Mouse (Mus musculus): ENCODE results near the gene Rb1. TPM values are rescaled to one million over a fixed set of nuclear protein-coding genes. Genes with fewer than 3 reads are reported as not detected.

The Rb1 gene
- total RNA-seq (2021): 10 to 100 TPM; 45.8 to 49.0 TPM

DNA sequence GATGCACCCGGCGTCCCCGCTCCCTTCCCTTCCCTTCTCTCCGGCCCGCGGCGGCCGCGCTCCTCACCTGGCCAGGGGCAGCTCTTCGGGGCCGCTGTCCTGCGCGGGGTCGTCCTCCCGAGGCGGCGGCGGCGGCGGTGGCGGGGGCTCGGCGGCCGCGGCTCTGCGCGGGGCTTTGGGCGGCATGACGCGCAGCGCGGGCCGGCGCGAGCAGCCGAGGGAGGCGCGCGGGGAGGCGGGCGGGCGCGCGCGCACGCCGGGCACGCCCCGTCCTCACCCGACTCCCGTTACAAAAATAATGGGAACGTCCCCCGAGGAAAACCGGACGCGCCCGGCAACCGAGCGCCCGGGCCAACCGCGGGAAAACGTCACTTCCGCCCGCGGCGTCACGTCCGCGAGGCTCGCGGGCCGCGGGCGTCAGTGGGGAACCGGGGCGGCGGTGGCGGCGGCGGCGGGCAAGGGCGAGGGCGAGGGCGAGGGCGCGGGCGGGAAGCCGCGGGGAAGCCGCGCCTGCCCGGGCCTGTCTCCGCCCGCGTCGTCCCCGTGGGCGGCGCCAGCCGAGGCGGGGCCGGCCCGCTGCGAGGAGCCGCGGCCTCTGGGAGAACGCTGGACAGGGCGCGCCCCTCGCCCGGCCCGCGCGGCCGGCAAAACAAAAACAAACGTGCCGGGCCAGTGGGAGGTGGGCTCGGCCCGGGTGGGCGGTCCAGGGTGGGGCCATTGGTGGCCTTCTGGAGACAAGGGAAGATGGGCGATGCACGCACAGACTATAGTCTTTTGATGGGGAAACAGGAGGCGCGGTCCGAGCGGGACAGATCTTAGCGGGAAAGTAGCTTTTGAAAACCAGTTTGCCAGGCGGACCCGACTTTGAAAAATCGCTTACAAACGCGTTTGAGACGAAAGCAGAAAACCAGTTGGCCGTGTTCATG lies at the start of gene Rb1:
Rb1 (minus strand) TSS at position 367 of the 926 bp plus-strand sequence.
- peak; percentile 82 for DNase-seq
- intact Hi-C loops (cut with DNase I): no loop called here

- intact Hi-C loops (cut with DNase I): no loop called here
- no peak for DNase-seq
Measured at GRCm38 (mm10) chr14:73374315-73374890, 48.8 kb upstream of the Rb1 start.

DNA sequence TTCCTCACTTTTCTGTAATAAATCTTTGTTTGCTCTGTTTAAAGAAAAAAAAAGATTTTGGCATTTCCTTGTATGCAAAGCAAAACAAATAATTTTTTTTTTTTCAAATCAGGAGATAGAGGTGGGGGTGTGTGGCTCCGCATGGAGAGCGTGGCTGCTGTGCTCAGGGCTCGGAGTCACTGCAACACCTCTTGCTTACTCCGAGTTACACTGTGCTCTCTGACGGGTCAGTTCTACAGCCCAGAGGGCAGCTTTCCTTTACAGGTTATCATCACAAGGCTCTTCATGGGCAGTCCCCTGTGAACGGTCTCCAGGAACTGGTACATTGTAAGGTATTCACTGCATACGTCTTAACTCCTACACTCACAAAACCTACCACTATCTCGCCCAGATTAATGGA lies 48.0 kb upstream of the Rb1 start:
- intact Hi-C loops (cut with DNase I): no loop called here
- DNase-seq: no peak

DNA sequence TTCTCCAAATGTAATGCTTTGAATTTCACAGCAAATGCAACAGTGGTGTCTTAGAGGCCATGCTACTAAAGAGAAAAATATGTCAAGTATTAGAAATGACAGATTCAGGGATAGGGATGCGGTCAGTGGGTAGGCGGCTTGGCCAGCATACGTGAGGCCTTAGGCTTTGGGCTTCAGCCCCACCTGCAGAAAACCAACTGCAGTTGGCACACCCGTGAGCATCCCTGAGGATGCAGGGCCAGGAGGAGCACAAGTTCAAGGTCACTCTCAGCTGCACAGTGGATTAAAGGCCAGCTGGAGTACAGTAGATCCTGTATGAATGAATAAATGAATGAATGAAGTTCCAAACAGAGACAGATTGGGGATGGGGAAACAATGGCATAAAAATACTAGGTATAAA lies 47.4 kb upstream of the Rb1 start:
- intact Hi-C loops (cut with DNase I): no loop called here

DNA sequence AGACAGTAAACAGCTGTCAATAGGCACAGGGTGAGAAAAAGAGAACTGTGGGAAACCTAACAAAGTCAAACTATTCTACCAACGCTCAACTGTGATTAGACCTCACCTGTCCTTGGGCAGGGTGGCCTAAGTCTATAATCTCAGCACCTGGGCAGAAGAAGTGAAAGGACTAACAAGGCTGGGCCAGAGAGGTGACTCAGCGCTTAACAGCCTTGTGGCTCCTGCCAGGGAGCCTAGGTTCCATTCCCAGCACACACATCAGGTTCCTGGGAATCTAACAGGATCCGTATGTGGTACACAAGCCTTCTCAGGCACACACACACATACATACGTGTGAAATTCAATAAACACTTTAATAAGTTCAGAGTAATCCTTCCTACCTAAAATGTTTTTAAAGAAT lies 46.0 kb upstream of the Rb1 start:
- DNase-seq: no peak
- intact Hi-C loops (cut with DNase I): no loop called here

More for the DNA sequence above, 47.4 kb upstream of the Rb1 start:
- no peak for DNase-seq

DNA sequence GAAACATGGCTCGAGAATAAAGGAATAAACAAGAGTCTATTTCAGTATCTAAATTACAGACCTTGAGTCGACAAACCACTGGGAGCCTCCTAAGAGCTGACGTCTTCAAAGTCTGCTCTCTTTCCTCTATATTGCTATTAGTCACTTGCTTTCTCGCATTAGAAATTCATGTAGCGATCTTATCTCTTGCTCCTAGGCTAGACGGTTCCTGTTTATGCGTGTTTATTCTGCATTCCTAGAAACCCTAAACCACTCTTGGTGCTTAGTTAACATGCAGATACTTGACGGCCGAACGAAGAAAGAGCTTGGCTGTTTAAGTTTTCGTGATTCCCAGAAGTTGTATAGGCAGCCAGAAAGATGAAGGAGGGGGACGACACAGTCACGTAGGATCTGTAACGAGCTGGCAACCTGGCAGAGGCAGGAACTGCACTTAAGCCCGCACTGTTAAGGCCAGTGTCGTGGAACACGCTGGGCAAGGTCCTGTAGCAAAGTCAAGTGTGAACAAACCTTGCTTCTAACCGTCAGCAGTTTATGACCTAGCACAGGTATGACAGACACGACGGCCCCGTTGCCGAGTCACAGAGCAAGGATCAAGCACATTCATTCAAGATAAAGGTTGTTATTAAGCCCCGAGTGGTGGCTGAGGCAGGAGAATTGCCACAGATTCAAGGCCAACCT lies 45.2 kb upstream of the Rb1 start:
- no peak for DNase-seq
- intact Hi-C loops (cut with DNase I): no loop called here

DNA sequence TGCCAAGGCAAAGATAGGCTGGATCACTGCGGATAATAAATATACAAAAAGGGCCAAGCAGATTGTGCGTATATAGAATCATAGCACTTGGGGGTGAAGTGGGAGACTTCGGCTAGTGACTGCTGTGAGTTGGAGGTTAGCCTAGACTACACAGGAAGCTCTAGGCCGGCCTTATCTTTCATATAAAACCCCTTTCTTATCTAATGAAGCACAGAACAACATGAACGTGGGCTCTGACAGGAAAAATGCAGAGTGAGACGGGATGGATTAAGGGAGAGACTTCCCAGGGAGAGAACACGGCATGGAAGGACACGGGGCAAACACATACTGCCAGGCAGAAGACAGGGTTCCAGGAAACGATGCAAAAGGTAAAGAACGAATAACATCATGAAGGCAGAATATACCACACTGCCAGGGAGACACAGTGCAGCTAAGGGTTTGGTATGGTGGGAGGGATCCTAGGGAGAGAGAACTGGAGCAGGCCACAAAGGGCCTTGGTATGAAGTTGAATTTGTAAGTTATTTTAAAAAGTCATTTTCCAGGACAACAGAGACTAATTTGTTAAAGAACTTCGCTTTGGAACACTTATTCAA lies 44.6 kb upstream of the Rb1 start:
- no peak for DNase-seq
- intact Hi-C loops (cut with DNase I): no loop called here

GRCm38 (mm10) chr14:73369634-73370033 lies 44.0 kb upstream of the Rb1 start:
- no peak for DNase-seq
- intact Hi-C loops (cut with DNase I): no loop called here

- intact Hi-C loops (cut with DNase I): no loop called here
- DNase-seq: no peak
Measured at GRCm38 (mm10) chr14:73368966-73369365, 43.3 kb upstream of the Rb1 start.

DNA sequence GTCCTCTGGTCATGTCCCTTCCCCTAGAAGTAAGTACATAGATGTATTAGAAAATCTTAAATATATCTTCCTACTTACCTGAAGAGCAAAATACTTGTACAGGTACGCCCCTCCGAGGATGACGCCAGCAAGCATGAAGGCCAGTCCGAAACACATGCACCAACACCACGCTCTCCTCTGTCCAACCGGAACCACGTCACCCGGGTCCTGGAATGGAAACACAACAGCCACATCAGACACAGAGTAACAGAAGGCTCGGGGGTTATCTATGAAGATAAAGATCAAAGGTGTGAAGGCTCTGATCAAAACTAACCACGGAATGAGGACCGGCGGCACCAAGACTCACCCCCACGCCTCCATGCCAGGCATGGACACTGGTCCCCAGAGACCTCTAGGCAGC lies 42.6 kb upstream of the Rb1 start:
- intact Hi-C loops (cut with DNase I): no loop called here
- no peak for DNase-seq

- no peak for DNase-seq
- intact Hi-C loops (cut with DNase I): no loop called here
Measured at GRCm38 (mm10) chr14:73366278-73366677, 40.7 kb upstream of the Rb1 start.

DNA sequence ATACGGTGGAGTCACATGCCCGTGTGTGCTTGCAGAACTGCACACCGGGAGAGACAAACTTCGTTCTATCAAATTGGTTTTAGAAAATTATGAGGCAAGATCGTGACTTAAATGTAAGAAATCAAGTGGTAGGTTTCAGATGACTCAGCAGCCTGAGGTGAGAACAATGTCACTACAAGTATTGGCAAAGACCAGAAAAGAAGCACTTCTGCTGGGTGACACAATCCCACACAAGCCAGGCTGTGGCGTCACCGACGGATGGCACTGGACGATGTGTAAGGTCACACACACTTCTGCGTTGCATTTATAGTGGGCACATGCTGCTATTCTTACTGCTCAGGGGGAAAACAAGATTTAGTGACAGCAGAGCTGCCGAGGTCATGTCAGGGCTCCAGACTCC lies 38.2 kb upstream of the Rb1 start:
- DNase-seq: no peak
- intact Hi-C loops (cut with DNase I): no loop called here

DNA sequence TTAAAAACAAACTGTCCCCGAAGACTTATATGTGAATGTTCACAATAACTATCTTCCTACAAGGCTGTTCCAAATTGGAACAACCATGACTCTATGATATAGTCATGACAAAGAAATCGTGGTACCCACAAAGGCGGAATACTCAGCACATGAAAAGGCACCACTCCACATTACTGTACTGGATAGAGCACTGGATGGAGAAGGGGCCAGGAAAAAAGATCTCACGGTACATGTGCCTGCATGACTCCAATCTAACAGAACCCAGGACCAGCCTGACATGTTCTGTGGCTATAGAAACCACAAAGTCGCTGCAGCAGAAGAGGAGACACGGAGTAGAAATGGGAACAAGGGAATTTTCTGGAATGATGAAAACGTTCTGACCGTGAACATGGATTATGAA lies 29.1 kb upstream of the Rb1 start:
- DNase-seq: no peak
- intact Hi-C loops (cut with DNase I): no loop called here

GRCm38 (mm10) chr14:73351118-73351517 lies 25.5 kb upstream of the Rb1 start:
- no peak for DNase-seq
- intact Hi-C loops (cut with DNase I): no loop called here

GRCm38 (mm10) chr14:73350029-73350428 lies 24.4 kb upstream of the Rb1 start:
- intact Hi-C loops (cut with DNase I): no loop called here

DNA sequence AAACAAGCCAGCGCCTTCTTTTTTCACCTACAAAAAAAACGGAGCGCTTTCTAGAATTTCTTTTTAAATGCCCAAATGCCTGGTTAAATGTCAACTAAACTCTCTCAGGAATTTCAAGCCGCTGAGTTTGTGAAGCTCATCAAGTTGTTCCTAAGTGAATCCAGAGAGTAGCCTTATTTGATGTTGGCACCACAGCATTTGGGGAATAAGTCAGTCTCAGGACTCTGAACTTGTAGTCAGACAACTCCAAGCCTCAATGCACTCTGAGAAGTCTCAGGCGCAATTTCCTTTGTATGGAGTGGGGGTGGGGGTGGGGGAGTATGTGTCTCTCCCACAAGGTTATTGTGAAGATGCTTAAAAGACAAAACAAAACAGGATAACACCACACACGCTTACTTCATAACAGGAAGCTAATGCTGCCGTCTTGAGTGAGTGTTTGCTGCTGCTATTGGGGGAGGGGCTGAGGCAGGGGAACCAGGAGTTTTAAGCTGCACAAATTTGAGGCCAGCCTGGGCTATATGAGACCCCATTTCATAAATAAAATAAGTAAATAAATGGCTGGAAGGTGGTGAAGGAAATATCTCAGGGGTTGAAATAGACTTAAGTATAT lies 23.5 kb upstream of the Rb1 start:
- DNase-seq: no peak
- intact Hi-C loops (cut with DNase I): no loop called here

More at GRCm38 (mm10) chr14:73350029-73350428, 24.4 kb upstream of the Rb1 start:
- DNase-seq: no peak

- intact Hi-C loops (cut with DNase I): no loop called here
- DNase-seq: no peak
Measured at GRCm38 (mm10) chr14:73347302-73347701, 21.7 kb upstream of the Rb1 start.

- no peak for DNase-seq
- intact Hi-C loops (cut with DNase I): no loop called here
Measured at GRCm38 (mm10) chr14:73345614-73346013, 20.0 kb upstream of the Rb1 start.

DNA sequence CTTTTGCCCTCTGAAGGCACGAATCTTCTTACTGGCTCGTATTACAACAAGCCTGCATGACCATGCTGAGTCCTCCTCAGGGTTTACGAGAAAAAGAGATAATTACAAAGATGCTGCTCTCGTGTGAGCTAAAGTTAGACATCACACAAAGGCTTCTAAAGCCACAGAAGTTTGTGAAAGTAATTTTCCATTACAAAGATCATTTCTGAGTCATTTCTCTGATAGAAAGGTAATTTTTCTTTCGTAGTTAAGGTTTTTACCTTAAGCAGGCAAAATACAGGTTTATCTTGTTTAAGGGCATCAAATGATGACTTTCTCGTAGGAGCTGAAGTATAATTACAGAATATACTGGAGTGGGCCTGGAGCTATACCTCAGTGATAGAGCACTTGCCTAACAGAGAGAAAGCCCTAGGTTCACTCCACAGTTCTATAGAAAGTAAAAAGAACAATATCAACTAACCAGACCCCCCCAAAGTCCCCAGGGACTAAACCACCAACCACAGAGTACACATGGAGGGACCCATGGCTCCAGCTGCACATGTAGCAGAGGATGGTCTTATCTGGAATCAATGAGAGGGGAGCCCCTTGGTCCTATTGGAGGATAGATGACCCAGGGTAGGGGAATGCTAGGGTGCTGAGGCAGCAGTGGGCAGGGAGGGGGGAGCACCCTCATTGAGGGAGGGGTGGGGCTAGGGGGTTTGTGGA lies 14.6 kb upstream of the Rb1 start:
- no peak for DNase-seq
- intact Hi-C loops (cut with DNase I): no loop called here

DNA sequence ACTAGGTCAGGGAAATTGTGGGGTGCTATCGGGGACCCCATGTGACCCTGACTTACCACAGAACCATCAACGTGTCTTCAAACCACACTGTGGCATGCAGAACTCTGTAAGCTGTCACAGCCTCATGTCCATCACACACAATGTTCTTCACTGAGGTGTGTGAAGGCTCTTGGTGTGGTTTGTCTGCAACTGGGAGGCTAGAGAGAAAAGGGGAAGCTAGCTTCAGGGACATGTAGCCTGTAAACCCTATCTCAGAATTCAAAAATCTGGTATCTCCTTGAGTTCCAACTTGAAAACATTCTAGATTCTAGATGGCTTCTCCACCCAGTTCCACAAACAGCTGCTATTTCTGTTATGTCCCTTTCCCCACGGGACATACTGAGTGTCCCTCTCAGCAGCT lies 14.0 kb upstream of the Rb1 start:
- intact Hi-C loops (cut with DNase I): no loop called here
- no peak for DNase-seq

Measured in left cerebral cortex, postnatal 4 days (tissue).